Mouse (Mus musculus) retina, postnatal 7 days (tissue): Measurements from ENCODE around the gene Ranbp3l.

ENCODE experiments used
- DNase-seq: peaks from one replicate; pipeline ENCODE4 v3.0.0-alpha.2; 2012; ENCODE audit warnings: low read depth, low spot score

Gene Ranbp3l

DNA sequence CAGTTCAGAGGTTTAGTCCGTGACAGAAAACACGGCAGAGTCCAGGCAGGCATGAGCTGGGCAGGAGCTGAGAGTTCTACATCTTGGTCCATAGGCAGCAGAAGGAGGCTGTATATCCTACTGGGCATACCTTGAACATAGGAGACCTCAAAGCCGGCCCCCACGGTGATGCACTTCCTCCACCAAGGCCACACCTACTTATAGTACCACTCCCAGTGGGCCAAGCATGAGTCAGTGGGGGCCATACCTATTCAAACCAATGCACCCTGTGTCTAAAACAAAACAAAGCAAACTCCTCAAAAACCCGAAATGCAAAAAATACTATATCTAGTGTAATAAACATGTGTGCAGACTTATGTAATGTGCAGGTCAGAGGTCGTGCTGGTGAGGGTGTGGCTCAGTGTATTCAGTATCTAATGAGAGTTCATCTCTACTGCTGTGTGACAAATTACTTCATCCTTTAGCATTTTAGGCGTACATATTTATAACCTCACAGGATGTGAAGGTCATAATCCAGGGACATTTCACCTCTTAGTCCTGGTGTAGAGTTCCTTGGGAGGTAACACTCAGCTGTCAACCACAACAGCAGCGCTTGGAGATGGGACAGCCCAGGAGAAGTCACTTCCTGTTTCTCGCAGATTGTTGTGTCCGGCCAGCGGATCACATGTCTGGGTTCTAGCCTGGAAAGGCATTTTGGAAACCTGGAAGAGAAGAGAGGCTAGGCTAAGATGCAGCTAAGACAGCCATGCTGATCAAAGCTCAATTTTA, 126.0 kb downstream of the Ranbp3l start:
- no peak for DNase-seq

DNA sequence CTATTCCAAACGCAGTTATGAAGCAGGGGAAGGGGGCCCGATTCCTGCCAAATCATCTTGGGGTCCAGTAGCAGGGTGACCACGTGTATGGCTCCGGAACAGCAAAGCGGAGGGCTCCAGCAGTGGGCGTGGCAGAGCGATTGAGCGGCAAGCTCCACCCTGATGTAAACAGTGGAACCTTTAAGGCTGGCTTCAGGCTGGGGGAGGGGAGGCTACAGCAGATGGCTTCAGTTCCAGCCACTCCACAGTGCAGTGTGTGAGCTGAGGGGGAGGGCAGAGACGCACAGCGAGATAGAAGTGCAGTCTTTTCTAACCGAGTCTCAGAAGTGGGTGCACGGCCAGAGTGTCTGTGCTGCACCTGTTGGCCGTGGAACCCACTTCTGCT, 126.6 kb downstream of the Ranbp3l start:
- no peak for DNase-seq

- DNase-seq, result no peak
These were observed 129.1 kb downstream of the Ranbp3l start for GRCm38 (mm10) chr15:9096865-9097264.

DNA sequence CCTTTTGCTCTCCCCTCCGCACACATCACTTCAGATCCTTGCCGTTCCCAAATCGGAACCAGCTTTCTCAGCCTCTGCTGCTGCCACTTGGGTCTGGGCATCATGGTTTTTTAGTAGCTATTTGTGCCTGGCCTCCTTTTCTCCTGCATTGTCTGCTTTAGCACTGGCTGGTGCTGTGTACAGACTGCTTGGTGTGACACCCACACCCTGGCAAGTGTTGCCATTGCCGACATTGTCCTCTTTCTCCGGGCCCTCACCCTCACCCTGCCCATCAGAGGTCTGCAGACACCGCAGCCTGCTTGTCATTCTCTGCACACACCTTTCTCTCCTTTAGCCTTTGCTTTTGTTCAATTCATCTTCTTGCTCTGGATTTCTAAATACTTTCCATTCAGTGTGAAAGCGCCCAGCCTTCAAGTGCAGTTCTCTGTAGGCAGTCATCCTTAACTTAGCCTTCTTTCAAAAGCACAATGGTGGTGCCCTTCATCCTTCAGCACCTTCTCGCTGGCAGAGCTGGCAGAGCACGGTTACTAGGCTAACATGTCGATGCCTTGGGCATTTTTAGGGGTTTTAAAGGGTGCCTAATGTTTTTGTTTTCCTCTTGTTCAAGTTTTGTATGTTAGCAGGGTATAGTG, 132.8 kb downstream of the Ranbp3l start:
- DNase-seq, result no peak

- no peak for DNase-seq
These were observed 138.7 kb downstream of the Ranbp3l start for GRCm38 (mm10) chr15:9106303-9107074.

GRCm38 (mm10) chr15:9110526-9111347, 143.0 kb downstream of the Ranbp3l start:
- DNase-seq, result no peak

DNA sequence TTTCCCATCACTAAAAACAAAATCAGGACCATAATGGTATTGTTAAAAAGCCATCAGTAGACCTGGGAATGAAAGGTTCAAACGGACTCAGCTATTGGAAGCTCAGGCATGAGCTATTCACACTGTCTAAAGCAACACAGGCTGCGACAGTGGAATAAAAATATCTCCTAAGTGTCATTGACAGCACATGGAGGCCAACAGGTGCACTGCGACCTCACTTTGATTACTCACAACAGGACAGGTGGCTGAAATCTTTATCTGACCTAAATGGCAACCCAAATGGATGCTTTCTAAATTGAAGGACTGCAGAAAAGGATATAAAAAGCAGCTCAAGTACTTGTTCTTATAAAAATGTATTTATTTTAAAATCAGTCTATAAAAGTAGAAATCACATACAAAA, 143.9 kb downstream of the Ranbp3l start:
- no peak for DNase-seq

- DNase-seq, result no peak
These were observed 145.8 kb downstream of the Ranbp3l start for GRCm38 (mm10) chr15:9113556-9113955.

DNA sequence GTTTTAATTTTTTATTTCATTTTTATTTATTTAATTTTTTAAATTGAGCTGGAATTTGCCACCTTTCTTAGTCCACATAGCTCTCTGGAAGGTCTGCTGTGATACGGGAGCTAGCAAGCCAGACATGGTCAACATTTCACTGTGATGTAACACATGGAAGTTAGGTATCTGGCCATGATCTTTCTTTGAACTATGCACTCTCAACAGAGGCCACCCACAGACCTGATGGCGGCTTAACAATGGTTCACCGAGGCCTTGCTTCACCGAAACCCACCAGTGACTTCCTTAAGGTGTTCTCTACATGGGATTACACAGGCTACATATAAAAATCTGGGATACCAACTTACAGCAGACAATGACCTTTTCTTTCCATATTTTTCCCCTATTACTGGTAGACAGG, 146.4 kb downstream of the Ranbp3l start:
- DNase-seq, result no peak

GRCm38 (mm10) chr15:9114599-9114998, 146.8 kb downstream of the Ranbp3l start:
- DNase-seq, result no peak
